Mouse (Mus musculus) kidney, adult 11 months (tissue): ENCODE measurements around the gene Pde9a.

ENCODE experiments used
- DNase-seq: peaks from one replicate; pipeline ENCODE4 v3.0.0; 2022

Pde9a gene

GRCm38 (mm10) chr17:31470766-31471418, 84.9 kb downstream of the Pde9a start:
- DNase-seq: no peak

- no peak for DNase-seq
These were observed 88.4 kb downstream of the Pde9a start for GRCm38 (mm10) chr17:31474388-31474787.

GRCm38 (mm10) chr17:31478606-31479005, 92.6 kb downstream of the Pde9a start:
- no peak for DNase-seq

GRCm38 (mm10) chr17:31479108-31479844, 93.3 kb downstream of the Pde9a start:
- DNase-seq: no peak

- no peak for DNase-seq
These were observed 100.7 kb downstream of the Pde9a start for GRCm38 (mm10) chr17:31486616-31487198.

- DNase-seq: no peak
These were observed 101.5 kb downstream of the Pde9a start for GRCm38 (mm10) chr17:31487433-31488060.

GRCm38 (mm10) chr17:31491355-31491754, 105.3 kb downstream of the Pde9a start:
- no peak for DNase-seq

- peak; percentile 56 for DNase-seq
These were observed 106.4 kb downstream of the Pde9a start for GRCm38 (mm10) chr17:31492416-31492815.

- DNase-seq: no peak
These were observed 109.0 kb downstream of the Pde9a start for GRCm38 (mm10) chr17:31494989-31495388.

GRCm38 (mm10) chr17:31497726-31498125, 111.7 kb downstream of the Pde9a start:
- DNase-seq: no peak

- no peak for DNase-seq
These were observed 113.7 kb downstream of the Pde9a start for GRCm38 (mm10) chr17:31499725-31500124.

GRCm38 (mm10) chr17:31500416-31500815, 114.4 kb downstream of the Pde9a start:
- DNase-seq: no peak

- no peak for DNase-seq
These were observed 114.9 kb downstream of the Pde9a start for GRCm38 (mm10) chr17:31500908-31501307.

- peak; percentile 39 for DNase-seq
These were observed 116.4 kb downstream of the Pde9a start for GRCm38 (mm10) chr17:31502261-31502927.

GRCm38 (mm10) chr17:31503337-31503736, 117.3 kb downstream of the Pde9a start:
- no peak for DNase-seq

- no peak for DNase-seq
These were observed 117.9 kb downstream of the Pde9a start for GRCm38 (mm10) chr17:31503936-31504335.

- DNase-seq: peak; percentile 93
These were observed 119.0 kb downstream of the Pde9a start for GRCm38 (mm10) chr17:31505013-31505412.

- peak; percentile 80 for DNase-seq
These were observed 120.3 kb downstream of the Pde9a start for GRCm38 (mm10) chr17:31506282-31506681.

- DNase-seq: no peak
These were observed 124.9 kb downstream of the Pde9a start for GRCm38 (mm10) chr17:31510944-31511343.

- peak; percentile 78 for DNase-seq
These were observed 125.9 kb downstream of the Pde9a start for GRCm38 (mm10) chr17:31511792-31512495.

- no peak for DNase-seq
These were observed 126.6 kb downstream of the Pde9a start for GRCm38 (mm10) chr17:31512593-31512992.

GRCm38 (mm10) chr17:31514696-31515095, 128.7 kb downstream of the Pde9a start:
- DNase-seq: no peak
